Mouse (Mus musculus): ENCODE measurements around the gene Lypd1. TPM values are rescaled to one million over a fixed set of nuclear protein-coding genes. Genes with fewer than 3 reads are reported as not detected.
A peak's percentile ranks its signal among the peaks of the same experiment; 100 is the strongest.

The Lypd1 gene
- 12.7 and 18.0 TPM in 2 replicates for polyA plus RNA-seq (2015; fragmentation: Nextera tagmentation; extraction: Ambion mirVana)

GRCm38 (mm10) chr1:125912601-125913600, at the start of gene Lypd1:
Gene Lypd1 (minus strand): TSS chr1:125913101.
- Histone ChIP-seq H3K4me1 (peaks cover 32% of the 10 kb centered on the region), H3K9ac (peak within 1 kb of the TSS; percentile 70), H3K36me3 (ENCODE audit: poor library complexity, severe bottlenecking) (no peaks in the 10 kb centered on the region), H3K4me2 (peak within 1 kb of the TSS; percentile 96), H3K9me3 (replicated peaks) (no peaks in the 10 kb centered on the region), H3K27me3 (peaks cover 39% of the 10 kb centered on the region), H3K4me3 (peak within 1 kb of the TSS; percentile 52), H3K27ac (no peak within 1 kb of the TSS)
- peak; percentile 7; the same call in 1 of the 2 replicates for ATAC-seq
- WGBS: 4% methylated on average over 30 of the region's 30 CpGs

GRCm38 (mm10) chr1:125951026-125951425, 38.1 kb upstream of the Lypd1 start:
- H3K27me3 ChIP-seq: no peaks in the 10 kb centered on the region
- H3K9ac ChIP-seq: no peak overlapping the region
- no peak for ATAC-seq
- no peaks in the 10 kb centered on the region for H3K9me3 ChIP-seq (replicated peaks)
- no peaks in the 10 kb centered on the region for H3K36me3 ChIP-seq (ENCODE audit: poor library complexity, severe bottlenecking)
- no peak overlapping the region for H3K27ac ChIP-seq
- no peaks in the 10 kb centered on the region for H3K4me1 ChIP-seq
- no peak overlapping the region for H3K4me2 ChIP-seq
- WGBS: 78% methylated on average over 3 of the region's 3 CpGs
- no peak overlapping the region for H3K4me3 ChIP-seq

- Histone ChIP-seq H3K4me2 (no peak overlapping the region), H3K9ac (no peak overlapping the region), H3K4me1 (no peaks in the 10 kb centered on the region), H3K27ac (no peak overlapping the region), H3K9me3 (replicated peaks) (no peaks in the 10 kb centered on the region), H3K27me3 (no peaks in the 10 kb centered on the region), H3K4me3 (no peak overlapping the region), H3K36me3 (ENCODE audit: poor library complexity, severe bottlenecking) (no peaks in the 10 kb centered on the region)
- no peak for ATAC-seq
- 73% methylated on average over 6 of the region's 6 CpGs for WGBS
Observed at GRCm38 (mm10) chr1:125949076-125949475, 36.2 kb upstream of the Lypd1 start.

GRCm38 (mm10) chr1:125945136-125945535, 32.2 kb upstream of the Lypd1 start:
- ATAC-seq: 0 out of 2 replicates have a peak, but pooled peaks have one; percentile 33
- Histone ChIP-seq H3K9me3 (replicated peaks) (no peaks in the 10 kb centered on the region), H3K27me3 (no peaks in the 10 kb centered on the region), H3K4me3 (no peak overlapping the region), H3K4me2 (no peak overlapping the region), H3K4me1 (no peaks in the 10 kb centered on the region), H3K9ac (no peak overlapping the region), H3K27ac (peak overlapping the region; percentile 10; the same call in 1 of the 2 replicates), H3K36me3 (ENCODE audit: poor library complexity, severe bottlenecking) (no peaks in the 10 kb centered on the region)
- WGBS: 68% methylated on average over 9 of the region's 9 CpGs

- no peak for ATAC-seq
- Histone ChIP-seq H3K4me1 (no peaks in the 10 kb centered on the region), H3K9me3 (replicated peaks) (no peaks in the 10 kb centered on the region), H3K36me3 (ENCODE audit: poor library complexity, severe bottlenecking) (no peaks in the 10 kb centered on the region), H3K4me2 (no peak overlapping the region), H3K27ac (no peak overlapping the region), H3K4me3 (no peak overlapping the region), H3K9ac (no peak overlapping the region), H3K27me3 (no peaks in the 10 kb centered on the region)
- 91% methylated on average over 1 of the region's 1 CpGs for WGBS
Observed at GRCm38 (mm10) chr1:125943305-125943704, 30.4 kb upstream of the Lypd1 start.

- Histone ChIP-seq H3K4me3 (no peak overlapping the region), H3K4me1 (peaks cover 10% of the 10 kb centered on the region; the same call in 1 of the 2 replicates), H3K9ac (no peak overlapping the region), H3K27me3 (no peaks in the 10 kb centered on the region; the same call in 1 of the 2 replicates), H3K27ac (no peak overlapping the region), H3K36me3 (ENCODE audit: poor library complexity, severe bottlenecking) (0 out of 2 replicates have a peak, but pooled peaks cover 2% of the 10 kb centered on the region), H3K4me2 (no peak overlapping the region), H3K9me3 (replicated peaks) (no peaks in the 10 kb centered on the region)
- ATAC-seq: no peak
- WGBS: 93% methylated on average over 10 of the region's 10 CpGs
Observed at GRCm38 (mm10) chr1:125925486-125925885, 12.6 kb upstream of the Lypd1 start.

GRCm38 (mm10) chr1:125923062-125923461, 10.2 kb upstream of the Lypd1 start:
- 0 out of 2 replicates have a peak, but pooled peaks cover 3% of the 10 kb centered on the region for H3K9me3 ChIP-seq (replicated peaks)
- WGBS: 85% methylated on average over 2 of the region's 2 CpGs
- no peak overlapping the region for H3K4me2 ChIP-seq
- H3K4me3 ChIP-seq: no peak overlapping the region
- no peak overlapping the region for H3K9ac ChIP-seq
- no peak for ATAC-seq
- H3K36me3 ChIP-seq (ENCODE audit: poor library complexity, severe bottlenecking): no peaks in the 10 kb centered on the region
- H3K27ac ChIP-seq: no peak overlapping the region
- no peaks in the 10 kb centered on the region; the same call in 1 of the 2 replicates for H3K27me3 ChIP-seq
- peaks cover 10% of the 10 kb centered on the region; the same call in 1 of the 2 replicates for H3K4me1 ChIP-seq

GRCm38 (mm10) chr1:125920696-125921095, 7.8 kb upstream of the Lypd1 start:
- no peak overlapping the region for H3K4me3 ChIP-seq
- H3K4me2 ChIP-seq: no peak overlapping the region
- H3K27me3 ChIP-seq: peaks cover under 1% of the 10 kb centered on the region; the same call in 1 of the 2 replicates
- H3K27ac ChIP-seq: no peak overlapping the region
- H3K36me3 ChIP-seq (ENCODE audit: poor library complexity, severe bottlenecking): no peaks in the 10 kb centered on the region
- H3K9me3 ChIP-seq (replicated peaks): 0 out of 2 replicates have a peak, but pooled peaks cover 3% of the 10 kb centered on the region
- no peak overlapping the region for H3K9ac ChIP-seq
- H3K4me1 ChIP-seq: peaks cover 10% of the 10 kb centered on the region; the same call in 1 of the 2 replicates
- WGBS: 90% methylated on average over 3 of the region's 3 CpGs
- no peak for ATAC-seq

GRCm38 (mm10) chr1:125911901-125912445, 928 bp downstream of the Lypd1 start:
- WGBS: under 1% methylated on average over 43 of the region's 43 CpGs
- H3K4me3 ChIP-seq: peak overlapping the region; percentile 52
- peak overlapping the region; percentile 96 for H3K4me2 ChIP-seq
- peaks cover 32% of the 10 kb centered on the region for H3K4me1 ChIP-seq
- peak overlapping the region; percentile 46; the same call in 1 of the 2 replicates for H3K27ac ChIP-seq
- H3K27me3 ChIP-seq: peaks cover 39% of the 10 kb centered on the region
- no peaks in the 10 kb centered on the region for H3K36me3 ChIP-seq (ENCODE audit: poor library complexity, severe bottlenecking)
- ATAC-seq: peak; percentile 63
- H3K9ac ChIP-seq: peak overlapping the region; percentile 70
- no peaks in the 10 kb centered on the region for H3K9me3 ChIP-seq (replicated peaks)

- peaks cover 32% of the 10 kb centered on the region for H3K4me1 ChIP-seq
- peaks cover 39% of the 10 kb centered on the region for H3K27me3 ChIP-seq
- WGBS: under 1% methylated on average over 35 of the region's 35 CpGs
- ATAC-seq: peak; percentile 81
- peak overlapping the region; percentile 52 for H3K4me3 ChIP-seq
- no peaks in the 10 kb centered on the region for H3K9me3 ChIP-seq (replicated peaks)
- H3K4me2 ChIP-seq: peak overlapping the region; percentile 96
- no peaks in the 10 kb centered on the region for H3K36me3 ChIP-seq (ENCODE audit: poor library complexity, severe bottlenecking)
- H3K9ac ChIP-seq: peak overlapping the region; percentile 70
- H3K27ac ChIP-seq: peak overlapping the region; percentile 46; the same call in 1 of the 2 replicates
Observed at GRCm38 (mm10) chr1:125911337-125911900, 1.5 kb downstream of the Lypd1 start.

- WGBS: 1% methylated on average over 9 of the region's 9 CpGs
- Histone ChIP-seq H3K27ac (no peak overlapping the region), H3K4me1 (peaks cover 32% of the 10 kb centered on the region), H3K9me3 (replicated peaks) (no peaks in the 10 kb centered on the region), H3K36me3 (ENCODE audit: poor library complexity, severe bottlenecking) (no peaks in the 10 kb centered on the region), H3K9ac (peak overlapping the region; percentile 70), H3K4me2 (peak overlapping the region; percentile 96), H3K27me3 (peaks cover 39% of the 10 kb centered on the region), H3K4me3 (peak overlapping the region; percentile 52)
- ATAC-seq: peak; percentile 44
Observed at GRCm38 (mm10) chr1:125910871-125911265, 2.0 kb downstream of the Lypd1 start.

All from forebrain, embryonic 13.5 days (tissue).